Mouse (Mus musculus): ENCODE data around the gene Gtf3a.

Gene Gtf3a

DNA sequence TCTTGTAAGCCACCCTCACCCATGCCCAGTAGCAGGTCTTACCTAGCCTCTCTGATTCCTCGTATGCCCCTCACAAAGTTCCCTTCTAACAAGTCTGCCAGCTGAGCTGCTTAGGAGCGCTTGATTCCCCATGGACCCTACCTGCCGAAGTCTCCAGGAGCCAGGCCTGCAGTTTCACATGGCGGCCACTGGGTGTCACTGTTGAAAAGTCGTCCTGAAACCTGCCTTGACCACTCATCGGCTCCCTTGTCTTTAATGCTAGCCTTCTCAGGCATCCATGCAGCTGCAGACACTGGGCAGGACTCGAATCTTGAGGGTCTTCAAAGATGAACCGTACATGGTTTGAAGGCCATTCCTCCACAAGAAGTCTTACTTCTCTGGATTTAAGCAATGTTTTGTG, 34.8 kb downstream of the Gtf3a start:
- DNase-seq = peak; percentile 79

DNA sequence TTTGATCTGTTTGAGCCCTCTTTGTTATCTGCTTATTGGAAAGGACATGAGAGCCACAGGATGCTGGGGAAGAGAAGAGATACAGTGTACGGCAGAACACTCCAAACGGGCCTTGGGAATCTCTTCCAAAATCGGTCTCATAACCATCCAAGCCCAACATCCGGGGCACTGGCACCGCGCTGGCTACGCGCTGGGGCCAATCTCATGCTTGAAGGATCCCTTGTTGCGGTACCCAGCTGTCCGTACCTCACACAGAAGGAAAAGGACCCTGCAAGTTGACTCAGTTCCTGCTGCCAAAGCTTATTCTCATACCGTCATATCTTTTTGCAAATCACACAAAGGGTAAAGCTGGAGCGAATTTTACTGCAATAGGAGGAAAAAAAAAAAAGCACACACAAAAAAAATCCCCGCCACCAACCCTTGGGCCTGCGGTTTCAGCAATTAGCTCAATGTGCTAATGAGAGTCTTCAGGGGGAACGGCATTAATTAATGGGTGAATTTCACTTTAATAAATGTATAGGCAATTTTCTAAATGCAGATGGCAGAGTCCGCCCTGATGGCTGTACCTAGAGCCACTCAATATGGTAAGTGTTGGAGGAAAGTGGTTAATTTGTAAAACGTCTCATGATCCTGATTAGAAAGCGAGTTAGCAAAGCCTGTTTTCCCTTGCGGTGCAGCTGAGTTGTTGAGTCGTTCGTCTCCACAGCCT, 37.4 kb downstream of the Gtf3a start:
- DNase-seq = no peak

DNA sequence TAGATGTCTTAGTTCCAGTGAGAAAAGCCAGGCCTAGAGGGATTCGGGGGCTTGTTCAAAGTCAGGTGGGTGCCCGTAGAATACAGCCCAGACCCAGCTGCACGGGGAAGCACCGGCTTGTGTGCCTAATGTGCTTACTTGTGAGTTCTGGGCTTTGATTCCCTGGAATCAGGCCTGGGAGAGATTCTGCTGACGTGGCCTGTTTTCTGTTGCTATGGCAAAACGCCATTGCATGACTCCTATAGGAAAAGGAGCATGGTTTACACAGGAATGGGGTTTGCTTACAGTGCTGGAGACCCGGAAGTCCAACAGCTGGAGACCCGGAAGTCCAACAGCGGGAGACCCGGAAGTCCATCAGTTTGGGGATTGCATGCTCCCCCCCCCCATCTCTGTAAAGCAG, 39.1 kb downstream of the Gtf3a start:
- DNase-seq = no peak

DNA sequence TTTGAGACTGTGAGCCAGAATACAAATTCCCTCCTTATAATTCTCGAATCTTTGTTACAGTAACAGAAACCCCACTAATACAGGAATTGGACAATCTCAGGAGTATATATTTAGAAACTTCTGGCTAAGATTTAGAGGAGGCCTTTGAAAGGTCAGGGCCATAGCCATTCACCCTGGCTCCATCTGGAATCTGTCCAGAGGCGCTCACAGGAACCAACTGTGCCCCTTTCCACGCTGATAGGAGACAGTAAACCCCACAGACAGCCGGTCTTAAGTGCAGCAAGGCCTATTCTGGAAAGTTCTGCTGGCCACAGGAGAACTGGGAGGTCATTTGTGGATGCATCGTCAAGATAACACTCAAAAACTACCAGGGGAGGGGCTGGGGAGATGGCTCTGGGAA, 40.6 kb downstream of the Gtf3a start:
- no peak for DNase-seq

DNA sequence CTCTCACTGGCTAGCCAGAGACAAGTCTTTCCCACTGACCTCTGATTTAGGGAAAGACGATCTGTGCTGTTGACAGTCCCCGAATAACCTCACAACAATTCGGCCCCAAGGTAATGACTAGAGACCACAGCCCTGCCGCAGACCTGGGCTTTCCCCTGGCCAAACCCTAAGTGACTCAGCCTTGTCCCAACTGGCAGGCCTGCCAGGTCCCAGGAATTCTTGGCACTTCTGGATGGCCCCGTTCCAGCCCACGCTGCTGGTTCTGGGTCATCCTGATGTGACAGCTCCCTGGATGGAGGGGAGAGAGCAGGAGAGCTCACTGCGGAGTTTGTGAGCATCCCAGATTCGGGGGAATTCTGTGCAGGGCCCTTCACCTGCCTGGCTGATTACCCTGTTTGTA, 45.1 kb downstream of the Gtf3a start:
- no peak for DNase-seq

DNA sequence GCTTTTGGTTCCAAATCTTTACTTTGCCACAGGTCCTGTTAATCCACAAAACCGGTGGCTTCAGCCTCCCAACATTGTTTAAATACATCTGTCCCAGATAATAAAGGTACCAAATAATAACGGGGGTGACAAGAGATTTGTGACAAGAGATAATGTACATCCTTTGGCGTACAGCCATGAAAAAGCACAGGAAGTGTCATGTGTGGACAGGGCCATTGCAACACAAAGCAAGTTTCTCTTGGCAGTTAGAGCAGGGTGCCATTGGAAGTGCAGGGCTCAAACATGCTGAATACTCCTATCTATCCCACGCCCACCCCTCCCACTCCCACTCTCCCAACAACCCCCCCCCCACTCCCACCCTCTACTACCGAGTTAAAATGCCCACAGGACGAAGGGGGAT, 46.5 kb downstream of the Gtf3a start:
- DNase-seq = no peak

DNA sequence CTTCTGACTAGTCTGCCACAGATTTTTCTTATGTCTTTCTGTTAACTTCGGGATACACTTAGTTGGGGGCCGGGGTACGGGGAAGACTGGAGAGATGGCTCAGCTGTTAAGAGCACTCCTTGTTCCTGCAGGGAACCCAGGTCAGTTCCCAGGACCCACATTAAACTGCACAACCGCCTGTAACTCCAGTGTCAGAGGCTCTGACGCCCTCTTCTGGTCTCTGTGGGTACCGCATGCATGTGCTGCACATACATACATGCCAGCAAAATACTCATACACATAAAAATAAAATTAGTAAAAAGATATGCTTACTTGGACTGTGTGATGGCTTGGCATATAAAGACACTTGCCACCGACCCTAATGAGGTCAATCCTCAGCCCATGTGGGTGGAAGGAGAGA, 48.4 kb downstream of the Gtf3a start:
- DNase-seq = no peak

DNA sequence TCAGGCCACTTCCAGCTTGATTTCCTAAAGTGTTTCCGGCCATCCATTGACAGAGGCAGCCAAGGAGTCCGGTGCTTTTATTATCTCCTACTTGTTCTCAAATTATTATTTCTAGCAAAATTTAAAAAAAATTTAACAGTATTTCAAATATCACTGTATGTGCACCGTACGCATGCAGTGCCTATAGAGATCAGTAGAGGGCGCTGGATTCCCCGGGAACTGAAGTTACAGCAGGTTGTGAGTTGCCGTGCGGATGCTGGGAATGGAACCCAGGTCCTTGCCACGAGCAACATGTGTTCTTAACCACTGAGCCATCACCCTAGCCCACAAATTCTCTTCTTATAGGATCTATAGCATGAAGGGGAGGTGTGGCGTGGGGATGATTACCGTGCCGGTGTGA, 50.3 kb downstream of the Gtf3a start:
- no peak for DNase-seq

DNA sequence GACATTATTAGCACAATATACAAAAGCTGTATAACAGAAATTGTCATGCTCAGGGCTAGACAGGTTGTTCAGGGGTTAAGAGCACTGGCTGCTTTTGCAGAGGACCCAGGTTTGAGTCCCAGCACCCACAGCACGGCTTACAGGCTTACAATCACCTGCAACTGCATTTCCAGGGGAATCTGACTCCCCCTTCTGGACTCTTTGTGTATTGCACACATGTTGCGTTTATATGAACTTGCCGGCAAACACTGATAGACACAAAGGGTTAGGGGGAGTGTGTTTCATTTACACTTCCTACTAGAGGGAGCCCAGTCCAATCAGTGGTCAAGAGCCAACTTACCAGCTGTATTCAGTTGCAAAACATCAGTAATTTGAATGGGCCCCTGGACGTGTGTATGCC, 52.9 kb downstream of the Gtf3a start:
- DNase-seq = no peak

DNA sequence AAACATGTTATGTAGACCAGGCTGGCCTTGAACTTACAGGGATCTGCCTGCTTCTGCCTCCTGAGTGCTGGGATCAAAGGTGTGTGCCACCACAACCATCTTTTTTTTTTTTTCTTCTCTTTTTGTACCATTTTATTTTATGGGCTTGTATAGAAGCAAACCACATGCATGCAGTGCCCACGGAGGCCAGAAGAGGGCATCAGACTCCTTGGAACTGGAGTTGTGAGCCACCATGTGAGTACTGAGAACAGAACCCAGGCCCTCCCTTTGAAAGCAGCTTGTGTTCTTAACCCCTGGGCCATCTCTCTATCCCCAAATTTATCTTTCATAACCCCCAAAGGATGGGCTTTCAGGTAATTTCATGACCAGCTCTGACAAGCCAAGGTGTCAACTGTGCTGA, 54.8 kb downstream of the Gtf3a start:
- DNase-seq = no peak

Data from embryo, embryonic 11 days (tissue).